Mouse (Mus musculus) midbrain, embryonic 10.5 days (tissue): Measurements from ENCODE around the gene Rap1gap. TPM values are rescaled to one million over a fixed set of nuclear protein-coding genes. Genes with fewer than 3 reads are reported as not detected.
A peak's percentile ranks its signal among the peaks of the same experiment; 100 is the strongest.

ENCODE experiments used
- DNase-seq: peaks from one replicate; pipeline ENCODE4 v3.0.0-alpha.2; 2017; ENCODE audit warnings: low spot score
- H3K27ac ChIP-seq: fragments of 300-500 bp; sonication (generic); replicated peaks from 2 replicates; pipeline ENCODE4 v1.5.1; 2016; ENCODE audit warnings: mild to moderate bottlenecking
- H3K27me3 ChIP-seq: fragments of 300-500 bp; sonication (generic); 2 replicates; pipeline ENCODE4 v1.6.1; 2016; ENCODE audit warnings: low read depth, mild to moderate bottlenecking; ENCODE audit not compliant: poor library complexity, severe bottlenecking
- H3K36me3 ChIP-seq: fragments of 300-500 bp; sonication (generic); 2 replicates; pipeline ENCODE4 v1.6.1; 2016; ENCODE audit warnings: mild to moderate bottlenecking, moderate library complexity
- H3K4me1 ChIP-seq: fragments of 300-500 bp; sonication (generic); 2 replicates; pipeline ENCODE4 v1.6.1; 2016
- H3K4me3 ChIP-seq: fragments of 300-500 bp; sonication (generic); 2 replicates; pipeline ENCODE4 v1.5.1; 2016; ENCODE audit warnings: mild to moderate bottlenecking, moderate library complexity
- H3K9me3 ChIP-seq: fragments of 300-500 bp; sonication (generic); replicated peaks from 2 replicates; pipeline ENCODE4 v1.6.1; 2016; ENCODE audit warnings: mild to moderate bottlenecking
- WGBS: fragments of 180-500 bp; shearing (Covaris S2); methylation state at CpG from one replicate; pipeline ENCODE4 v1.1.7; 2016; 5-methylcytosine and 5-hydroxymethylcytosine counted together
- polyA plus RNA-seq: library from polyadenylated mRNA; unstranded; fragments of >200 nt; fragmentation: Nextera tagmentation; extraction: Ambion mirVana; gene quantifications from 2 replicates; pipeline ENCODE4 v1.2.1, GENCODE M21; 2016

Gene Rap1gap
- polyA plus RNA-seq: 4.5 and 6.0 TPM in 2 replicates

DNA sequence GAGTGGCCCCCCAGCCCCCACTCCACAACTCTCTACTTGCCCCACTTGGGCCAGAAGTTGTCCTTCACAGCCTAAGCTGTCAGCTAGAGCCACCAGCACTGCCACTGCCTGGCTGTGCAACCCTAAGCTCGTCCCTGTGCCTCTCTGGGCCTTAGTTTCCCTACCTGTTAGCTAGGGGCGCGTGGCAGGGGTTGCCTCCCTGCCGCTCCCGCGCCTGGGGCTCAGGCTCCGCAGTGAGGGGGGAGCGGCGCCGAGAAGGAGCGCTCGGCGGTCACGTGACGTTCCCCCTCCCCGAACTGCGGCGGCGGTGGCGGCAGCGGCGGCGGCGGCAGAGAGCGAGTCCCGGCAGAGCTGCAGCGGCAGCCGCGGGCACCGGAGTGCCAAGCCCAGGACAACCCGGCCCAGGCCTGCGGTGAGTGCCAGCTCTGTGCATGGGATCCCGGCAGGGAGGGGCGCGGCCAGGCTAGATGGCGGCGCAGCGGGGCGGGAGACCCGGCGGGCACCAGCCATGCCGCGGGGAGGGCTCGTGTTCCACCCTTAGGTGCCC, at the start of gene Rap1gap:
Rap1gap (plus strand) TSS at position 294 of the 547 bp plus-strand sequence.
- no peaks in the 10 kb centered on the region for H3K36me3 ChIP-seq
- DNase-seq: peak; percentile 46
- peaks cover 59% of the 10 kb centered on the region for H3K27me3 ChIP-seq
- peak within 1 kb of the TSS; percentile 81 for H3K27ac ChIP-seq
- H3K4me3 ChIP-seq: peak within 1 kb of the TSS; percentile 78
- peaks cover 55% of the 10 kb centered on the region for H3K4me1 ChIP-seq
- no peaks in the 10 kb centered on the region for H3K9me3 ChIP-seq
- under 1% methylated on average over 44 of the region's 44 CpGs for WGBS

DNA sequence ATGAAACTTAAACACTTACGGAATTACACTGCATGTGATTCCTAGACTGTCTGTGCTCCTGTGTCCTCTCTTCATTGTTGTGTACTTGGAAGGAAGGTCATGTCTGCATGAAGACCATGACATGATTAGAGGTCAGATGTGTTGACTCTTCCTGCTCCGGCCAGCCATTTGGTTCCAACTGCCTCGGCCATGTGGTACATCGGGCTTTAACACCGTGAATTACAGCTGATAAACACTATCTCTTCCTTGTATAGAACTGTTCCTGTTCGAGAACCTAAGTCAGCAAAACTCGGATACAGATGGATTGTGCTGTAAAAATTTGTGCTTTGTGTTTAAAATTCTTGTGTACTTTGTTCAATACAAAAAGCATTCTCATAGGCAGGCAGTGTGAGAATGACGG, 41.7 kb upstream of the Rap1gap start:
- Histone ChIP-seq H3K4me3 (no peak overlapping the region), H3K36me3 (peaks cover 99% of the 10 kb centered on the region), H3K27me3 (no peaks in the 10 kb centered on the region), H3K27ac (no peak overlapping the region), H3K4me1 (peaks cover 15% of the 10 kb centered on the region), H3K9me3 (no peaks in the 10 kb centered on the region)
- WGBS: 96% methylated on average over 8 of the region's 8 CpGs
- DNase-seq: no peak

DNA sequence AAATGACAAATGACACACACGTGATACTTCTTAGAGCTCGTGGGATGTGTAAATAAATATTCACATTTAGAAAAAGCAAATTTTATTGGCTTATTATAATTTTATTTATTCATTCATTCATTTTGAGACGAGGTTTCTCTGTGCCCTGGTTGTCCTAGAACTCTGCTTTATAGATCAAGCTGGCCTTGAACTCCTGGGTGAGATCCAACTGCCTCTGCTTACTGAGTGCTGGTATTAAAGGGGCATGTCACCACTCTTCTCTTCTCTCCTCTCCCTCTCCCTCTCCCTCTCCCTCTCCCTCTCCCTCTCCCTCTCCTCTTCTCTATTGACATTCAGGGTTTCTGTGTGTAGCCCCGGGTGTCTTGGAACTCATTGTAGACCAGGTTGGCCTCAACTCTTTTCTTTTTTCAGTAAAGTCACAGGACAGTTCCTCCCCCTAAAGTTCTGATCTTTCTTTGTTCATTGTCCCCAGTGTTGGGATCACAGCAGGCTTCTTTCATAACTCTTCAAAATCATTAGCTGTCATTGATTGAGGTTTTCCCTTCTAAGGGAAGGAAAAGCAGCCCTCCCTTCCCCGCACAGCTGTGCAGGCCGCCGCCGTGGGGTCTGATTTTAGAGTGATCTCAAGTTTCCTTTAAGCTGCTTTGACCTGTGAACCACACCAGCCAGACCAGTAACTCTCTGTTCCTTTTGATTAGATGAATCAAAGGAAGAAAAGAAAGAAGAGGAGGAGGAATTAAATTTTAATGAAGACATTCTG, 36.9 kb upstream of the Rap1gap start:
- peaks cover 25% of the 10 kb centered on the region for H3K4me1 ChIP-seq
- 58% methylated on average over 8 of the region's 8 CpGs for WGBS
- 0 out of 2 replicates have a peak overlapping the region, but pooled peaks have one; percentile 13 for H3K27ac ChIP-seq
- no peaks in the 10 kb centered on the region for H3K9me3 ChIP-seq
- no peak overlapping the region for H3K4me3 ChIP-seq
- DNase-seq: peak; percentile 40
- peaks cover 98% of the 10 kb centered on the region for H3K36me3 ChIP-seq
- H3K27me3 ChIP-seq: no peaks in the 10 kb centered on the region

DNA sequence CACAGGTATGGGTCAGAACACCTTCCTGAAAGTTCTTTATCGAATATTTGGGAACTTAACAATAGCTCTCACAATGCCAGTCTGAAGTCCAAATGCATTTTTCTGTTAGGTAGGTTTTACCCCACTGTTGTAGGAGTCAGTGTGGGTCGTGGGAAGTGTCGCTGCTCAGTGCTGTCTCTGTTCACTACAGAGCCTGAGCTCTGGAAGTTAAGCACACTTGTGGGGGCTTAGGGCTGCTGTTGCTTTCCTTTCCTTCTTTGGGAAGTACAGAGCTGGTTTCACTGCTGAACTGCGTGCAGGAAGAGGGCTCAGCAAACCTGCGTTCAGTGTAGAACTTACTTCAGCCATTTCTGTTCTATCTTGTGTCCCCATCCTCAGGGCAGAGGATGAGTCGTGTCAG, 36.1 kb upstream of the Rap1gap start:
- no peak for DNase-seq
- H3K27me3 ChIP-seq: no peaks in the 10 kb centered on the region
- H3K4me1 ChIP-seq: peaks cover 25% of the 10 kb centered on the region
- 87% methylated on average over 6 of the region's 6 CpGs for WGBS
- H3K4me3 ChIP-seq: no peak overlapping the region
- H3K36me3 ChIP-seq: peaks cover 98% of the 10 kb centered on the region
- H3K9me3 ChIP-seq: no peaks in the 10 kb centered on the region
- 0 out of 2 replicates have a peak overlapping the region, but pooled peaks have one; percentile 13 for H3K27ac ChIP-seq

- Histone ChIP-seq H3K9me3 (no peaks in the 10 kb centered on the region), H3K4me1 (peaks cover 25% of the 10 kb centered on the region), H3K36me3 (peaks cover 98% of the 10 kb centered on the region), H3K27me3 (no peaks in the 10 kb centered on the region), H3K27ac (no peak overlapping the region), H3K4me3 (no peak overlapping the region)
- WGBS: 97% methylated on average over 7 of the region's 7 CpGs
- no peak for DNase-seq
Measured at GRCm38 (mm10) chr4:137629354-137629753, 35.2 kb upstream of the Rap1gap start.

- DNase-seq: no peak
- no peaks in the 10 kb centered on the region for H3K27me3 ChIP-seq
- WGBS: 89% methylated on average over 2 of the region's 2 CpGs
- H3K9me3 ChIP-seq: no peaks in the 10 kb centered on the region
- no peak overlapping the region for H3K27ac ChIP-seq
- H3K4me1 ChIP-seq: peaks cover 25% of the 10 kb centered on the region
- H3K4me3 ChIP-seq: no peak overlapping the region
- peaks cover 98% of the 10 kb centered on the region for H3K36me3 ChIP-seq
Measured at GRCm38 (mm10) chr4:137630153-137630552, 34.4 kb upstream of the Rap1gap start.

DNA sequence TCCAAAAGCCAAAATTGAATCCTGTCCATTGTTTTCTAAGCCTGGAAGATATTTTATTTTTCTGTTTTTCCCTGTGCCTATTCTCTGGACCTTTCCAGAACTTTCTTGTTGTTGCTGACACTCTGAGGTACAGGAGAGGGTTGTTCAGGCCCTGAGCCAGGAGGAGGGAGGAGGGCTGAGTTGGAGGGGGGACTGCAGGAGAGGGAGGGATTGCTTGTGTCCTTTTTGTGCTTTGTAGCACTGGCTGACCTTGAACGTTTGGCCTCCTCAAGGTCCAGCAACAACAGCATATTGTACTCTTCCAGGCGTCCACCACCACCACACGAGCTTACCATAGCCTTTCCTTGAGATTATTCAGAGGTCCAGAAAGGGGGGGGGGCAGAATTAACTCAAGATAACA, 32.9 kb upstream of the Rap1gap start:
- Histone ChIP-seq H3K27ac (no peak overlapping the region), H3K4me1 (peaks cover 21% of the 10 kb centered on the region), H3K27me3 (no peaks in the 10 kb centered on the region), H3K36me3 (peaks cover 98% of the 10 kb centered on the region), H3K9me3 (no peaks in the 10 kb centered on the region), H3K4me3 (no peak overlapping the region)
- WGBS: 78% methylated on average over 3 of the region's 3 CpGs
- no peak for DNase-seq

- no peak overlapping the region for H3K27ac ChIP-seq
- H3K9me3 ChIP-seq: no peaks in the 10 kb centered on the region
- no peaks in the 10 kb centered on the region for H3K27me3 ChIP-seq
- H3K4me1 ChIP-seq: peaks cover 4% of the 10 kb centered on the region; the same call in 1 of the 2 replicates
- no peak for DNase-seq
- WGBS: 89% methylated on average over 4 of the region's 4 CpGs
- H3K4me3 ChIP-seq: no peak overlapping the region
- peaks cover 99% of the 10 kb centered on the region for H3K36me3 ChIP-seq
Measured at GRCm38 (mm10) chr4:137633394-137633793, 31.1 kb upstream of the Rap1gap start.

DNA sequence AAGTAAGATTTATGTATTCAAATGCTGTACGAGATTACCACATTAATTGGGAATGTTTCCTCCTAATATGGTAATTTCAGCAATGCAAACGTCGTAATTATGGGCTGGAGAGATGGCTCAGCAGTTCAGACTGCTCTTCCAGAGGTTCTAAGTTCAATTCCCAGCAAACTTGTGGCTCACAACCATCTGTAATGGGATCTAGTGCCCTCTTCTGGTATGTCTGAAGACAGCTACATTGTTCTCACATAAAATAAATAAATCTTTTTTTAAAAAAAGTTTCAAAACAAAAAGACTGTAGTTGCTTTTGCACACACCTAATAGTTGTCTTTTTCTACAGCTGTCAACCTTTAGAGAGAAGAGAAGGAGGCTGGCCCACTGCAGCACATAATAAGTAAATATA, 27.9 kb upstream of the Rap1gap start:
- H3K27ac ChIP-seq: no peak overlapping the region

DNA sequence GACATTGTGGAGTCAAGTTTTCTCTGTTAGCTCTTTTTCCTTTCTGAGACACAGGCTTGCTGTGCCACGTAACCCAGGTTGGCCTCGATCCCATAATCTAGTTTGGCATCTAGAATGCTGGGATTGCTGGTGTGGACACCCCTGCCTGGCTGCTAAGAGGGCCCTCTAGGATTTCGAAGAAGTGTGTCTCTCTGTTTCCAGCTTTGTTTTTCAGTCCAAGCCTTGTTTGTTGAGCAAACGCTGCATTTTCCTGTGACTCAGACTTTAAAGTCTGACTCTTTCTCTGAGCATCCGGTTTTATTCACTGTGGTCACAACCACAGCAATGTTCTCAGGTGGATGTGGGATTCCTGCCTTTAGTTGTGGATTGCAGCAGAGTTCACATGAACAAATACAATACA, 23.0 kb upstream of the Rap1gap start:
- H3K36me3 ChIP-seq: peaks cover 96% of the 10 kb centered on the region

More for the DNA sequence above, 27.9 kb upstream of the Rap1gap start:
- WGBS: 88% methylated on average over 3 of the region's 3 CpGs
- no peak for DNase-seq
- Histone ChIP-seq H3K4me1 (no peaks in the 10 kb centered on the region), H3K27me3 (no peaks in the 10 kb centered on the region), H3K9me3 (no peaks in the 10 kb centered on the region), H3K4me3 (no peak overlapping the region), H3K36me3 (peaks cover 100% of the 10 kb centered on the region)

DNA sequence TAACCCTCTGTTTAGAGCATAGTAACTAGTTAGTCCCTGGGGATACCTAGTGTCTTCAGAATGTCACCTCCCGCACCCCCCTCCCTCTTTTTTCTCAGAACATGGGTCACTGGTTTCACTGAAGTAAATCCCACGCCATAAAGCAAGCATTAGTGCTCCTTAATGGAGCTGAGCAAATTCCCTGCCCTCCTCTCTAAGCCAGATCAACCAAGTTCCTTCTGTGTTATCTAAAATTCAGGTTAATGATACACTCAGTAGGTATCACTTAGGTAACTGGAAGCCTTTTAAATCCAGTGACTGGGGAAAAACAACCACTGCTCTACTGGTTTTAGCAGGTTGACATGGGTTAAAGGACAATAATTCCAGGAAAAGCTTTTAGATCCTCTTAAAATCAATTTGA, 22.4 kb upstream of the Rap1gap start:
- Histone ChIP-seq H3K27ac (no peak overlapping the region), H3K36me3 (peaks cover 96% of the 10 kb centered on the region), H3K27me3 (no peaks in the 10 kb centered on the region), H3K9me3 (no peaks in the 10 kb centered on the region), H3K4me3 (no peak overlapping the region), H3K4me1 (peaks cover 6% of the 10 kb centered on the region)
- whole genome bisulfite sequencing: 43% methylated on average over 2 of the region's 2 CpGs
- DNase-seq: no peak

More for the DNA sequence above, 23.0 kb upstream of the Rap1gap start:
- H3K27ac ChIP-seq: no peak overlapping the region
- no peaks in the 10 kb centered on the region for H3K27me3 ChIP-seq
- H3K4me3 ChIP-seq: no peak overlapping the region
- H3K4me1 ChIP-seq: peaks cover 6% of the 10 kb centered on the region
- no peaks in the 10 kb centered on the region for H3K9me3 ChIP-seq
- DNase-seq: no peak
- WGBS: 75% methylated on average over 5 of the region's 5 CpGs

DNA sequence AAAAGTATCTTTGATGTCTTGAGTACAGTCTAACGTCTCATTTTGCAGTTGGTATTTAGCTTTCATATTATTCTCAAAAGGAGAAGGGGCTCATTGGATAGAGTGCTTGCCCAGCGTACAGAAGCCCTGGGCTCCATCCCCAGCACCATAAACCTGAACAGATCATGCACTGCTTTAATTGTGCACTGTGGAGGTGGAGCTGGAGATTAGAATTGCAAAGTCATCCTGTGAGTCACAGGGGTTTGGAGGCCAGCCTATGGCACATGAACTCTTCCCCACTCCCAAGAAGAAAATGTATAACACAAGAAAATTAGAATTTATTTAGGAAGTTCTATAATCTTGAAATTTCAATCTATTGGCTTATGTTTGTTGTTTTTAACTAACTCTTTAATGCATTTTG, 21.1 kb upstream of the Rap1gap start:
- no peak overlapping the region for H3K4me3 ChIP-seq
- H3K9me3 ChIP-seq: no peaks in the 10 kb centered on the region
- peaks cover 95% of the 10 kb centered on the region for H3K36me3 ChIP-seq
- H3K4me1 ChIP-seq: peaks cover 6% of the 10 kb centered on the region
- H3K27ac ChIP-seq: no peak overlapping the region
- H3K27me3 ChIP-seq: no peaks in the 10 kb centered on the region
- 82% methylated on average over 2 of the region's 2 CpGs for WGBS
- no peak for DNase-seq

- Histone ChIP-seq H3K4me1 (peaks cover 6% of the 10 kb centered on the region), H3K4me3 (no peak overlapping the region), H3K27ac (no peak overlapping the region), H3K36me3 (peaks cover 95% of the 10 kb centered on the region), H3K27me3 (no peaks in the 10 kb centered on the region), H3K9me3 (no peaks in the 10 kb centered on the region)
- no peak for DNase-seq
Measured at GRCm38 (mm10) chr4:137646262-137646661, 18.3 kb upstream of the Rap1gap start.
